Mouse (Mus musculus) megakaryocyte, embryonic 14.5 days (primary cell): ENCODE measurements around the gene Jsrp1.

ENCODE experiments used
- FLI1 ChIP-seq: IDR thresholded peaks from 2 replicates; pipeline ENCODE4 v1.6.1; 2012; ENCODE audit warnings: low read length, inconsistent platforms, mixed read lengths
- GATA1 ChIP-seq: IDR thresholded peaks from 3 replicates; pipeline ENCODE4 v1.6.1; 2012; ENCODE audit warnings: mixed read lengths, low read length, inconsistent platforms, borderline replicate concordance

GRCm38 (mm10) chr10:80779565-80779964, 33.7 kb downstream of the Jsrp1 start:
- no peak for TF ChIP-seq GATA1
- no peak for TF ChIP-seq FLI1
